Mouse (Mus musculus): ENCODE measurements around the gene Stk38.
"Not testable (repeated sequence)": the region's sequence is repeated elsewhere in the genome, so short reads cannot be mapped to it uniquely, and the experiment has no call there.

The Stk38 gene

DNA sequence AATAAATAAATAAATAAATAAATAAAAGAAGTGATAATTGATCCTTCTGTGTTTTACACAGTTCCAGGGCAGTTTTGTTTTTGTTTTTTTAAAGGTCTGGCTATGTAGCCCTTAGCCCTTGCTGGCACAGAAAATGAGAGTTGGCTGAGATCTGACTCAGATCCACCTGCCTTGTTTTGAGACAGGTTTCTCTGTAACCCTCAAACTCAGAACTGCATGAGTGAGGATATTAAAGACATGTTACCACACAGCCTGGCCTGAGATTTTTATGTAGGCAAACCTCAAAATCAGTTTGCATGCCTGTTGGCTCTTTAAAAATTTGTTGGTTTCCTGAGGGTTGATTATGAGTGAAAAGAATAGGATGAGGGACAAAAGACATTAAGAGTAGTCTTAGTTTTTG, 27.7 kb upstream of the Stk38 start:
- no peak for DNase-seq (ENCODE audit: low spot score)

DNA sequence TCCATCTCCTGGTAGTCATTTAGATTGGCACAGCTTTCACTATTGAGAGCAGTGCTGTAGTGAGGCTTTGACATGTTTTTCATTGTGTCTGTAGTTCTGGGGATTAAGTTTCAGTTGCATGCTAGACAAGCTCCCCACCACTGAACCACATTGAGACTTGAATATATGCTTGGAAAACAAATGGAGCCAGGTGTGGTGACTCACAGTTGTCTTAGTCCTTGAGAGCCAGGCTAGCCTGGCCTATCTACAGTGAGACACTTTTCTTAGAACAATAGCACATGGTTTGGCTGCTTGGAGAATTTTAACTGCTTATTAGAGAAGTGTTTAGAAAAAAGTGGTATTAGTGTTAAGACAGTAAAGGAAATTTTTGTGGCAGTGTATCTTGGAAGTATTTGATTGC, 26.5 kb upstream of the Stk38 start:
- no peak for DNase-seq (ENCODE audit: low spot score)

DNA sequence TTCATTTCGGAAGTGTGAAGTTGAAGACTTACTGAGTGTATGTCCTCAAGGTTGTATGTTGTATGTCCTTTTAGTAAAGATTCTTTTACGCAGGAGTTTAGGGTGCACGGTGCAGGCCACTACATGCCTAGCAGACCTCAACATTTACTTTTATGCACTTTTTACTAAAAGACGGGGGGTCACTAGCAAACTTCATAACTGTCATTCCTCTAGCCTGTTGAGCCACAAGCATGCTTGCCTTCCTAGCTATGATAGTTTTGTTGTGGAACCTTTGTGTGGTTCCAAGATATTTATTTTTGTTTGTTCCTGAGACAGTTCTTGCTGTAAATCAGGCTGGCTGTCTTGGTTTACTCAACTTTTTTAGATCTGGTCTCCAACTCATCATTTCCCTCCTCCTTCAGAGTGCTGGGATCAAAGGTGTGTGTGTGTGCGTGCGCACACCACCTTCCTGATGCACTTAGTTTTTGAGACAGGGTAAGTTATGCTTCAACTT, 25.8 kb upstream of the Stk38 start:
- no peak for DNase-seq (ENCODE audit: low spot score)

DNA sequence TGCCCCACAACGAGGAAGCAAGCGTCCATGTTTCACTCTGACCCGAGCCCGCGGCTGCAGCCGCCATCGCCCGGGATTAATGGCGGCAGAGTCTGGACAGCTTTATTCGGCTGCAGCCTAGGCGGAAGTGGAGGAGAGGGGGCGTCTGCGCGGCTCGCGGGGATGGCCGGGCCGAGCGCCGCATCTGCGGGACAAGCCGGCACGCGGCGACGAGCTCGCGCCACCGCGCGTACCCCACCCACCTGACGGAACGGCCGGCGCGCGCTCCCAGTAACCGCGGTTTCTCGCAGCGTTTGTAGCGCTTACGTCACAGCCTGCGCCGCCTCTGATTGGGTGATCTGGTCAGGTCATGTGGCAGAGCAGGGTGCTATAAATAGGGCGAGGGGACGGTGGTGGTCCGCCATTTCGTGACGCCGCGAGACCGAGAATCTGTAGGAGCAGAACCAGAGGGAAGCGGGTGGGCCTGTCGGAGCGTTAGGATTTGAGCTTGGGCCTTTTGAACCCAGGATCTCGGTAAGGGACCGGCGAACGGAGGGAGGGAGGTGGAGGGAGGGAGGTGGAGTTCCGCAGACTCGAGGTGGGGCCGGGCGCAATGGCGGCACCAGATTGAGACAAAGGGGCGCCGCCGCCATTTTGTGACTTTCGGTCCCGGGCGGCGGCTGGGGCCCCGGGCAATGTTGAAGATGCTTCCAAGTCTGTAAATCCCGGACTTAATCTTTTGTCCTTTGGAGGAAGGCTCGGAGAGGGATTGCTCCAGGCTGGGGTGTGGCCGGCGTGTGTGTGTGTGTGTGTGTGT, 24.7 kb upstream of the Stk38 start, which contains the start of gene Srsf3:
Gene Srsf3 (plus strand): TSS at position 355 of the 796 bp plus-strand sequence.
- peak; percentile 99 for DNase-seq (ENCODE audit: low spot score)

DNA sequence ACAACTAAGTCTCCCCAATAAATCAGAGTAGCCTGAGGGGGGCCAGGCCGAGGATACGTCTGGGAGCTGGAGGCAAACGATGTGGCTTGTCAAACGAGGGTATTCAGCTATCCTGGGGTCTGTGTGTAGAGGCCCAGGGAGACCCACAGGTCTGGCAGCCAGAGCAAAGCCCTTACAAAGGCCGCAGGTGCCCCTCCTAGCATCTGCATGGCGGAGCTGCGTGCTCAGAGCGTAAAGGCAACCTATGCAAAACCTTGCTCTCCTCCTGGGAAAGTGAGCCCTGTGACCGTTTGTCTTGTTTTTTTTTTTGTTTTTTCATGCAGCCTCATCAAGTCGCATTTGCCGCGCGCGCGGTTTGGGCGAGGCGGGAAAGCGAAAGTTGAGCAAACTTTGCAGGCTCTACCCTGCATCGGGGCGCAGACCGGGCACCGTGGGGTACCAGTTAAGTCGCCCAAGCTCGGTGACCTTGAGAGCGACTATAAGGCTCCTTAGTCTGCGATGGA, 24.0 kb upstream of the Stk38 start:
- DNase-seq (ENCODE audit: low spot score): no peak

DNA sequence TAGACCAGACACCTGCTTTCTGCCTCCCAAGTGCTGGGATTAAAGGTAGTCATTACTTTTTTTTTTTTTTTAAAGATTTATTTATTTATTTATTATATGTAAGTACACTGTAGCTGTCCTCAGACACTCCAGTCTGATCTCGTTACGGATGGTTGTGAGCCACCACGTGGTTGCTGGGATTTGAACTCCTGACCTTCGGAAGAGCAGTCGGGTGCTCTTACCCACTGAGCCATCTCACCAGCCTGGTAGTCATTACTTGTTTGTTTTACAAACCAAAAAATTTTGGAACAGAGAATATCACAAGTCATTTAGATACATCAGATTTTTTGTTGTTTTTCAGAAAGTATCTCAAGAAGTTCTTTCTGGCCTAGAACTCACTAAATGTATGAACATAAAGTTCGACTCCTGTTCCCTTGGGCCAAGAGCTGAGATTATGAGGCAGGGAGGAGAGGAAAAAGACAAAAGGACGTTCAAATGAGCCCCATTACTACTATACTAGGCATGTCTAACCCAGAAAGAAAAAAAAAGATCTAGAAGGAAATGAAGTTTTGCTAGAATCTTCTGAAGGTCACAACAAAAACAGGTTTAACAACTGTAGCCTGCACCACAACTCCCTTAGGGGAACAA, 23.4 kb upstream of the Stk38 start:
- not testable (repeated sequence) for DNase-seq (ENCODE audit: low spot score)

DNA sequence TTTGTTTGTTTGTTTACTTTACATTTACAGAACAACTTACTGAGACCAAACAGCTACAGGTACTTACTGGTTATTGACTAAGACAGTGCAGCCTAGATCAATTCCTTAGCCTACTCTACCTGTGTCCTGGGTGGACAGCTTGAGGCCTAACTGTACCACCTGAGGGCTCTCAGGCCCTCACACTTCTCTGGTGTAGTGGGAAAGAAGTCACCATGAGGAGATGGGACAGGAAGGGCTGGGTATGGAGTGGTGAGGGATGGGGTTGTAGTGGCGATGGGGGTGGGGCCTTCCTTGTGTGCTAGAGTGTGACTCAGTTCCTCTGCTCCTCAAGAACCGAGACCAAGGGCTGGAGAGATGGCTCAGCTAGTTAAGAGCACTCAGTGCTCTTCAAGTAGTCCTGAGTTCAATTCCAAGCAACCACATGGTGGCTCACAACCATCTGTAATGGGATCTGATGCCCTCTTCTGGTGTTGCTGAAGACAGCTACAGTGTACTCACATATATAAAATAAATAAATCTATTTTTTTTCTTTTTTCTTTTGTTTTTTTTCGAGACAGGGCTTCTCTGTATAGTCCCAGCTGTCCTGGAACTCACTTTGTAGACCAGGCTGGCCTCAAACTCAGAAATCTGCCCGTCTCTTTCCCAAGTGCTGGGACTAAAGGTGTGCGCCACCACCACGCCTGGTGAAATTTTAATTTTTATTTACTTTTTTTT, 22.7 kb upstream of the Stk38 start:
- no peak for DNase-seq (ENCODE audit: low spot score)

DNA sequence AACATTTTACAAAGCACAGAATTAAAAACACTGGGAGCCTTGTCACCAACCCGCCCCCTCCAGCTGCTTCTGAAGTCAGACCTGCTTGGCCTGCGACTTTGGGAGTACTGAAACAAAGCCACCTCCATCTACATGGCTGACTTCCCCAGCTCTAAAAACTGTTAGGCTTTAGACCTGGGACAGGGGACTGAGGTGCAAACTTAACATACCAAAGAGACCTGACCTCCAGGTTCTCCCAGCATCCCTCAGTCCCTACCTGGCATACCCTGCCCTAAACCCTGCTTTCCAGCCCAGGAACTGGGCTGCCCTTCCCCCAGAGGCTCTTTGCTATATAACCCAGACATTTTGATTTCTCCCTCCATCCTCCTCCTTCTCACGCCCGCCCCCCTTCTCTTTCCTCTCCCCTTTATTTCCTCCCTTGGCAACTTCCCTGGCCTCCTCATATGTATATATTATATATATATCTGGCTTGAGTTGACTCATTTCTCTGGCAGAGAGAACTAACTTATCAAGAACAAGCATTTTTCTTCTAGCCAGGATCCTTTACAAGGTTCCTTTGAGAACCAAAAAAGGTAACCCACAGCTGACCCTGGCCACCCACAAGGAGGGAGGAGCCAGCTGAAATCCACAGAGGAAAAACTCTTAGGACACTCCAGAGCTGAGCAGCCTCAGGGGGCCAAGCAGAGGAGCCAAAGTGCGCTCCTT, 19.0 kb upstream of the Stk38 start:
- DNase-seq (ENCODE audit: low spot score): no peak

DNA sequence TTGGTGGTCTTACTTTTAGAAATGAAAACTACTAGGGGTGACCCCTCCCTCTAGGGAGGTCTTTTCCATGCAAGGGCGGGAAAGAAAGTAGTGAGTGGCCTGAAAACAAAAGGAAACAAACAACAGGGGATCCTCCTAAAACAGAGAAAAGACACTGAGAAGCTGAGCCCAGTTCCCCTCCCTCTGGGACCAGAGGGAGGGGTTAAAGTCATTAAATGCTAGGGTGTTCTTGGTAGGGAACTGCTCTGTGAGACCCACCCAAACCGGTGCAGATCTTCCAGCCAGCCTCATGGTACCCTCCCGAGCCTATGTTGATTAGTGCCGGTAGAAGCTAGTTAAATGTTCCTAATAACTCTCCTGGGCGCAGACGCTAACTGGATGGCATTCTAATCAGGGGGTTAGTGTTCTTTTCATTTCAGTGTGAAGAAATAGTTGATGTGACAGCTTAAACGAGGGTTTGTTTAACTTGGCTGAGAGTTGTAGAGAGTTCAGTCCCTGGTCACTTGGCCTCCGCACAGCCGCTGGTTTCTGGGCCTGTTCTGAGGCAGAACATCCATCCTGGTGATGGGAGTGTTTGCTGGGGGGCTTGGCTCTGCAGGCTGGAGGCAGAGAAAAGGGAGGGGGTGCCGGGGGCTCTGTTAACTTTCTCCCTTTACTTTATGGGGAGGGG, 17.2 kb upstream of the Stk38 start:
- DNase-seq (ENCODE audit: low spot score): no peak

DNA sequence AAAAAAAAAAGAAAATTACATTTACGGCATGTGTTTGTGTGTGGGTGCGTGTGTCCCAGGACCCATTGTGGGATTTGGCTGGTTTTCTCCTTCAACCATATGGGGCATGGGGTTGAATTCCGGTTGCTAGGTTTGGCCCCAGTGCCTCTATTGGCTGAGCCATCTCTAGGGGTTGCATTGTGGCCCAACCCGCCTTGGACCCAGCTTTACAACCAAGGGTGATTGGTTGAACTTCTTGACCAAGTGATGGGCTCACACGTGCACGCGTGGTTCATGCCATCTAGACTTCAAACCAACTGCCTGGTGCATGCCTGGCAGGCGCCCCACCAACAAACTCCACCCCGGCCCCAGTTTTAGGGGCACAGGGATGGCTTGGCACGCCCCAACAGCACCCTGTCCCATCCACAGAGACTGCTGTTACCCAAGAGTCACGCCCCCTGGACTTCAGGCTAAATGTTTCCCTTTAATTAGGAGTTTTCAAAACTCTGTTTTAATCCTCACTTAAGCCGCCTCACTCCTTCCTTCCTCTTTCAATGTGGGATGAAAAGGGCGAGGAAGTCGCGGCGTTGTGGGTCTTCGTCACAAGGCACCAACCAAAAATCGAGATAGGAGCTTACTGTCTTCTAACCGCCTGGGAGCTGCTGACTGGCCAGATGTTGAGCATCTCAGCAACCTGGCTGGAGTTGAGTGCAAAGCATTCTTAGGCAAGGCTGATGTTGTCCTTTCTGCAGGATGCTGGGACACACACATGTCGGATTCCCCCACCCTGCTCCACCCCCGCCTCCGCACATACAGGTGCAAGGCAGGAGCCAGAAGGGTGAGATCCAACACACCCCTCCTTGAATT, 16.5 kb upstream of the Stk38 start:
- no peak for DNase-seq (ENCODE audit: low spot score)

DNA sequence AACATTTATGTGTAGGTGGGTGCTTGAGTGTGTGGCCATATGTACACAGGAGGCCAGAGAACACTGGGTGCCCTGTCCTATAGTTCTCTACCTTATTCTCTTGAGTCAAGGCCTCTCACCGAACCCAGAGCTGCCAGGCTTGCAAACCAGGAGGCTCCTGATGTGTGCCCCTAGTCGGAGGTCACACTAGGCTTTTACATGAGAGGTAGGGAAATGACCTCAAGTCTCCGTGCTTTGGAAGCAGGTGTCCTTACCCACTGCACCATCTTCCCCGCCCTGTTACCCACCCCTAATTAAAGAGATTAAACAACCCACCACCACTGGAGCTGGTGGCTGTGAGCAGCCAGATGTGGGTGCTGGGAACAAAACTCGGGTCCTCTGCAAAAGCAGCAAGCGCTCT, 15.6 kb upstream of the Stk38 start:
- DNase-seq (ENCODE audit: low spot score): no peak

DNA sequence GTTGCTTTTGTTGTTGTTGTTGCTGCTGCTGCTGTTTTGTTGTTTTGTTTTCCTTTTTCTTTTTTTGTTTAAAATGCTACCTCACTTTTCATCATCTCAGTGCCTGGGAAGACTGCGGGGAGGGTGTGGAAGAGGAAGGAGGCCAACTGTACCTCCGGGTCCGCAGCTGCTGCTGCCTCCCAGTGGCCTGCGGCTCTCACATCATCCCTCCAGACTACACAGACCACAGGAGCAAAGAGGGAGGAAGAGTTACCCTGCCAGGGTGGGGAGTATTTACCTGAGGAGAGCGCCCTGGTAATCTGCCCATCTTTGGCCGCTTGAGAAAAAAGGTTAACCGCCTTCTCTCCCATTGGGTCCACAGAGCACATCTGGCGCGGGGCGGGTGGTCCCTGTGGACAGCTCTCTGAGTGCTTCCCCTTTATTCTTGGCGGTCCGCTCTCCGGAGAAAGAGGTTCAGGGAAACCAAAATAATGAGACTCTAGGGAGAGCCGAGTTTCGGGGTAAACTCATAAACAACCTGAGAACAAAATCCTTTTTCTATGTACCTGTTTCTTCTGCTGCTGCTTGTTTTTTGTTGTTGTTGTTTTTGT, 14.5 kb upstream of the Stk38 start:
- no peak for DNase-seq (ENCODE audit: low spot score)

DNA sequence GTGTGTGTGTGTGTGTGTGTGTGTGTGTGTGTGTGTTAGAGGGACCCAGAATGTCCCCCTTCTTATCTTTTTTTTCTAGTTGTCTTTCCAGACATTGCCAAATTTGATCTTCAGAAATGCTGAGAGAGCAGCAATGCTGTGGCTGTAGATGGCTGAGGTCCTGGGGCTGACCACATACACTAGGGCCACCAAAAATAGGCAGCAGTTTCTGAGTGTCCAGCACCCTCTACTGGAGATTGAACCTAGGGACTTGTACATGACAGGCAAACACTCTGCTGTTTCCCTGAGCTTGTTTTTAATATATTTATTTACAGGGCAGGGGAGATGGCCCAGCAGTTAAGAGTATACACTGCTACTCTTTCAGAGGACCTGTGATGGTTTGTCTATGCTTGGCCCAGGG, 12.6 kb upstream of the Stk38 start:
- DNase-seq (ENCODE audit: low spot score): no peak

DNA sequence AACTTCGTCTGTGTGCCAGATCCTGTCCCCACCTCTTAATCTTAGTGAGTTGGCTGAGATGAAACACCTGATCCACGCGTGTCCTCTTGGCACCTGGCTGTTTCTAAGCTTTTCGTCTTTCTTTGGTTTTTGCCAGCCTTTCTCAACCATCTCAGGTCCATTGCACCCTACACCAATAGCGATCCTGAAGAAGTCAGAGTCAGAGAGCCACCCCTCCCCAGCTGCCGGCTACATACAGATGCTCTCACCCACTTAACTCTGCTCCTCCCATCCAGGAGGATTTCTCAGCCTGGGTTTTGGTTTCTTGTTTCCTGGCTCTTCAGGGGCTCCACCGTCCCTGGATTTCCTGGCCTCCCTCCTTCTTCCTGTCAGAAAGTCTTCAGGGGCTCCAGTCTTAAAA, 11.6 kb upstream of the Stk38 start:
- DNase-seq (ENCODE audit: low spot score): no peak

DNA sequence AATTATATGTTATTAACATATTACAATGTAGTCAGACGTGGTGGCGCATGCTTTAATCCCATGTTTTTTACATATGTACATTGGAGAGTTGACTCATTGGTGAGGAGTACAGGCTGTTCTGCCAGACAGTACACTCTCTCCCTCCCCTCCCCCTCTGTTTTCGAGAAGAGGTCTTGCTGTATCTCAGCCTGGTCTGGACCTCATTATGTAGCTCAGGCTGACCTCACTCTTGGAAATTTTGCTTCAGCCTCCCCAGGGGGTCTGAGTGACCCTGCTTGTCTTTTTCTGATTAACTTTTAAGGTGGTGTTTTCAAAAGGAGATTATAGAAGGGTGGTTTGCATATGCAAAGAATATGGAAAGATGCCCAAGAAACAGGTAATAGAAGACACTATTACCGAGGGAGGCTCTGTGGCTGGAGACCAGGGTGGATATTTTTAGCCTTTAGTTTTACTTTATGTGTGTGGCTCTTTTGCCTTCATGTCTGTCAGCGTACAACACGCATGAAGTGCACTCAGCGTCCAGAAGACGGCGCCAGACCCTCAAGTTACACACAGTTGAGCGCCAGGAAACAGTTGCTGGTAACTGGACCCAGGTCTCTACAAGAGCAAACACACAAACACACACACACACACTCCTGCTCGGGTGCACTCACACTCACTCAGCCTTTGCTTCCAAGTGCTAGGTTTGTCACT, 10.6 kb upstream of the Stk38 start:
- no peak for DNase-seq (ENCODE audit: low spot score)

DNA sequence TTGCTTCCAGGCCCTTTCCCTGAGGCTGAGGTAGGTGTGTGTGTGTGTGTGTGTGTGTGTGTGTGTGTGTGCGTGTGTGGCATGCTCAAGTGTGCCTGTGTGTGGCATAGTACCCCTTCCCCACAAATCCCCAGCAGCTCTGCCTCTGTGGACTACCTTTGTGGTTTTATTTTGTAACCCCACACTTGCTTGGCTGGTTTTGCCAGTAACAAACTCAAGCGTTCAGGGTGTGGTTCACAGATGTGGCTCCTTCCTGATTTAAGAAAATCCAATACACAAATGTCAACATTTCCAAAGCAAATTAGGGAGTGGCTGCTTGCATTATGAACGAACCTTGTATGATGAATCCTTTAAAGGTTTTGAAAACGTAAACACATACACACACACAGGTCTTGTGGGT, 8.9 kb upstream of the Stk38 start:
- DNase-seq (ENCODE audit: low spot score): peak; percentile 66

DNA sequence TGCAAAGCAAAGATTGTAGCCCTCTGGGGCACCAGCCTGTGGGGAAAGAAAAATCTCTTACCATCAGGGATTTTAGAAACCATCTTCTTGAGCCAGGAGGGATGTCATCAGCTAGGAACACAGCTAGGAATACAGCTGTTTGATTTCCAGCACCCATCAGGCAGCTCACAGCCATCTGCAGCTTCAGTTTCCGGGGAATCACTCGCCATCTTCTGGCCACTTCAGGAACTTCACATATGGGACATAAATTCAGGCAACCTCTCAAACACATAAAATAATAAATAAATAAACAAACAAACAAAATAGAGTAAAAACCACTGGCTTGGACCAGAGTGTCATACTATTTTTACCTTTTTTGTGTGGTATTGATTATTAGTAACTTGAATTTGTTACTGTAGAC, 7.8 kb upstream of the Stk38 start:
- DNase-seq (ENCODE audit: low spot score): no peak

DNA sequence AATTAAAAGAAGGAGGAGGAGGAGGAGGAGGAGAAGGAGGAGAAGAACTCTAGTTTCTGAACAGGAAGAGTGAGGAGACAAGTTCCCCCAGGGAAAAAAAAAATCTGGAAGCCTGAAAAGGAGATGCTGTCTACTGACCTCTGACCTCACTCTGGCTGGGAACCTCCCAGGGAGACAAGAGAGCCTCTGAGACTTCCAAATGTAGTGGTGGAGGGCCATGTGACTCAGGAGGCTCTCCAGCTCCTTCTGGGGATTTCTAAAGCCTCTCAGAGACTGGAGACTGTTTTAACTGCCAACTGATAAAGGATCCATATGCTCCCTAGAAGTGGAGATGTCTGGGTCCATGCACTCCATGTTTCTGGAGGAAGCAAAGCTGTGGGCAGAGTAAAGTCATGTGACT, 6.4 kb upstream of the Stk38 start:
- DNase-seq (ENCODE audit: low spot score): no peak

DNA sequence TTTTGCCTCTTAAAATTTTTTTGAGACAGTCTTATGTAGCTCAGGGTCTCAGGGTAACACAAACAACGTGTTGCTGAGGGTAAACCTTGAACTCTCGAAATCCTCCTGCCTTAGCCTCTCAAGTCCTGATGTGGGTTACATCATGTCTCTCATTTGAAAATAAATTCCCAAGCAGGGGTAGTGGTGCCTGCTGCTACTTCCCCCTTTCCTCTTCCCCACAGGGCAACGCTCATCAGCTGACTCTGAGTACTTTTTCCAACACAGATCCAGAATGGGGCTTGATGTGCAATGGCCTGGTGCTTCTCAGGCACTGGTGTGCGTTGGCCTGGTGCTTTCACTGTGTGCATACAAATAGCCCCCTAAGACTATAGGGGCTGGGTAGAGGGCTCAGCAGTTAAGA, 1.4 kb upstream of the Stk38 start:
- DNase-seq (ENCODE audit: low spot score): no peak

DNA sequence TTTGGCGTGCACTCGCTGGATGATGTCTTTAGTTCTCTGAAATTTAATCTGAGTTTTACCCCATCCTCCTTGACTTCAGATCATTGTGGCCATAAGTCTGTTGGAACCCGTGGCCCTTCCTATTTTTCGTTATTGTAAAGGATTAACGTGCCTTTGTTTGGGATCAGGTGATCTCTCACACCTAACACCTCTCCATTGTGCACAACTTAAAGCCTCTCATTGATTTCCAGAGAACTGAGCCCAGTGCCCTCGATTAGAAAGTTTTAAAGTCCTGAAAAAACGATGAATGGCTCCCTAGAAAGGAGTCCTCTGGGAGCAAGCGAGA, 493 bp upstream of the Stk38 start:
- no peak for DNase-seq (ENCODE audit: low spot score)
